In the genomic region with DNA sequence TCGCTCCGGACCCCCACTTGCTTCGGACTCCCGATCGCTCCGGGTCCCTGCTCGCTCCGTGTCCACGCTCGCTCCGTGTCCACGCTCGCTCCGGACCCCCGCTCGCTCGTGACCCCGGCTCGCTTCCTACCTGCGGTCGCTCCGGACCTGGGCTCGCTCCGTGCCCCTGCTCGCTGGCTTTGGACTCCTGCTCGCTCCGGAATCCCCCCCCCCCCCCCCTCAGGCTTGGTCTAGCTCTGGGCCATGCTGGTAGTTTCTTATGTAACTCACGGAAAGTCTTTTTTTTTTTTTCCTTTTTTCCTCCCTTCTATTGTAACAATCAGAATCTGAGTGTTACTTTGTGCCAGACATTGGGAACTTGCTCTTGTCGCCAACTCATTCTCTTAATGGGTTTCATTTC, we compare ENCODE assay signal across 11 mouse cellular contexts. TPM values are rescaled to one million over a fixed set of nuclear protein-coding genes. Genes with fewer than 3 reads are reported as not detected.
DNase-seq lines count a peak whose midpoint lies in the region; ATAC-seq and TF ChIP-seq lines count a peak whose summit lies in the region.
"Had no signal": no experiment of that assay in that cellular context is flagged by ENCODE, and none has a peak within 500 bp of the region (broad histone marks: within the 10 kb centered on the region; RNA-seq: fewer than 3 reads in every experiment).

No protein-coding gene starts in this region.

- DNase-seq in kidney, adult 2 months: no peak
- DNase-seq in kidney, postnatal 36 days: no peak
- DNase-seq in embryonic facial prominence, embryonic 10.5 days (ENCODE audit: low spot score): peak; percentile 15
- DNase-seq in hindbrain, embryonic 14.5 days (ENCODE audit: low spot score): no peak
- no peak for DNase-seq in frontal cortex, adult 2 months (ENCODE audit: extremely low spot score in 1 of 2, low spot score in 1 of 2)
- DNase-seq in ovary, postnatal 36 days (ENCODE audit: low spot score): no peak
- DNase-seq in urinary bladder, adult 18-20 months (ENCODE audit: low spot score in 2 of 2): no peak
- DNase-seq: cerebellum, postnatal 14 days; kidney, adult 11 months; right cerebral cortex, postnatal 25 days had no signal

- no peaks in the 10 kb centered on the region for H3K36me3 ChIP-seq in kidney, adult 2 months (ENCODE audit: control insufficient read depth, insufficient read depth, low read length)
- no peaks in the 10 kb centered on the region for H3K36me3 ChIP-seq in embryonic facial prominence, embryonic 10.5 days (replicated peaks)
- H3K36me3 ChIP-seq in hindbrain, embryonic 14.5 days (replicated peaks; ENCODE audit: control insufficient read depth, insufficient read depth): no peaks in the 10 kb centered on the region
- no peaks in the 10 kb centered on the region for H3K36me3 ChIP-seq in midbrain, embryonic 13.5 days

- ATAC-seq in hindbrain, embryonic 14.5 days (ENCODE audit: low FRiP score): no peak
- ATAC-seq in midbrain, embryonic 13.5 days: no peak

- TF ChIP-seq POLR2A in kidney, adult 2 months (IDR thresholded peaks at IDR 0.05; ENCODE audit: low read depth, low read length): no peak

- no peak for TF ChIP-seq CTCF in kidney, adult 2 months (conservative IDR thresholded peaks at IDR 0.05; ENCODE audit: insufficient read depth, insufficient read length, low read depth, low read length)

- H3K27ac ChIP-seq in kidney, adult 2 months (ENCODE audit: insufficient read depth, low read depth, low read length): 0 out of 2 replicates have a peak overlapping the region, but pooled peaks have one; percentile 26
- no peak overlapping the region for H3K27ac ChIP-seq in embryonic facial prominence, embryonic 10.5 days (replicated peaks)
- no peak overlapping the region for H3K27ac ChIP-seq in hindbrain, embryonic 14.5 days
- H3K27ac ChIP-seq in midbrain, embryonic 13.5 days: no peak overlapping the region

- H3K4me1 ChIP-seq in kidney, adult 2 months (ENCODE audit: control insufficient read depth, insufficient read depth, low read length): peaks cover 5% of the 10 kb centered on the region; the same call in 1 of the 2 replicates
- peaks cover 18% of the 10 kb centered on the region for H3K4me1 ChIP-seq in embryonic facial prominence, embryonic 10.5 days
- H3K4me1 ChIP-seq in hindbrain, embryonic 14.5 days (replicated peaks; ENCODE audit: control insufficient read depth, insufficient read depth, low read length): no peaks in the 10 kb centered on the region; the same call in 1 of the 2 replicates
- H3K4me1 ChIP-seq in midbrain, embryonic 13.5 days (replicated peaks): peaks cover 9% of the 10 kb centered on the region

- peak overlapping the region; percentile 99 for H3K4me2 ChIP-seq in hindbrain, embryonic 14.5 days (replicated peaks)
- H3K4me2 ChIP-seq in midbrain, embryonic 13.5 days (replicated peaks): peak overlapping the region; percentile 94

- H3K9ac ChIP-seq in hindbrain, embryonic 14.5 days: peak overlapping the region; percentile 28; the same call in 1 of the 2 replicates
- H3K9ac ChIP-seq in midbrain, embryonic 13.5 days (replicated peaks): peak overlapping the region; percentile 56

- peak overlapping the region; percentile 66 for H3K4me3 ChIP-seq in kidney, adult 2 months (ENCODE audit: insufficient read depth, low read depth, low read length)
- H3K4me3 ChIP-seq in embryonic facial prominence, embryonic 10.5 days: peak overlapping the region; percentile 60
- peak overlapping the region; percentile 46 for H3K4me3 ChIP-seq in hindbrain, embryonic 14.5 days (replicated peaks; ENCODE audit: low read length)
- H3K4me3 ChIP-seq in midbrain, embryonic 13.5 days (replicated peaks): peak overlapping the region; percentile 53

- 2% methylated on average over 28 of the region's 29 CpGs for WGBS in kidney, adult 2 months
- 2% methylated on average over 29 of the region's 29 CpGs for WGBS in embryonic facial prominence, embryonic 10.5 days
- 0% methylated on average over 28 of the region's 29 CpGs for WGBS in hindbrain, embryonic 14.5 days
- 1% methylated on average over 28 of the region's 29 CpGs for WGBS in midbrain, embryonic 13.5 days

- H3K9me3 ChIP-seq in embryonic facial prominence, embryonic 10.5 days: no peaks in the 10 kb centered on the region
- no peaks in the 10 kb centered on the region for H3K9me3 ChIP-seq in hindbrain, embryonic 14.5 days (ENCODE audit: control insufficient read depth, low read length)
- no peaks in the 10 kb centered on the region for H3K9me3 ChIP-seq in midbrain, embryonic 13.5 days

- no peaks in the 10 kb centered on the region; the same call in 1 of the 2 replicates for H3K27me3 ChIP-seq in kidney, adult 2 months (replicated peaks; ENCODE audit: control insufficient read depth, insufficient read depth, low read length)
- peaks cover 94% of the 10 kb centered on the region for H3K27me3 ChIP-seq in embryonic facial prominence, embryonic 10.5 days (replicated peaks; ENCODE audit: low read depth, poor library complexity, severe bottlenecking)
- peaks cover 65% of the 10 kb centered on the region for H3K27me3 ChIP-seq in hindbrain, embryonic 14.5 days (ENCODE audit: control insufficient read depth, insufficient read depth, low read length)
- peaks cover 65% of the 10 kb centered on the region for H3K27me3 ChIP-seq in midbrain, embryonic 13.5 days

RNA-seq across cellular contexts. Expression of a gene that starts 18.0 kb away (rescaled TPM):
- 14.1 and 21.4 TPM in 2 replicates for polyA plus RNA-seq in kidney, adult 2 months (2012; rRNA removed)
- 0.26 and 0.31 TPM in 2 replicates for polyA plus RNA-seq in embryonic facial prominence, embryonic 10.5 days (2016; fragmentation: Nextera tagmentation; extraction: Ambion mirVana)
- polyA plus RNA-seq in hindbrain, embryonic 14.5 days (2014; fragmentation: Nextera tagmentation; extraction: Ambion mirVana): 1.4 and 1.6 TPM in 2 replicates
- 0.57 and 0.93 TPM in 2 replicates for polyA plus RNA-seq in midbrain, embryonic 13.5 days (2015; fragmentation: Nextera tagmentation; extraction: Ambion mirVana)
- polyA plus RNA-seq in frontal cortex, adult 2 months (2012; rRNA removed): 4.6 and 5.1 TPM in 2 replicates

RNA-seq across cellular contexts. Expression of a gene that starts 22.8 kb away (rescaled TPM):
- 5.0 and 7.9 TPM in 2 replicates for polyA plus RNA-seq in kidney, adult 2 months (2012; rRNA removed)
- 0.32 and 0.91 TPM in 2 replicates for polyA plus RNA-seq in embryonic facial prominence, embryonic 10.5 days (2016; fragmentation: Nextera tagmentation; extraction: Ambion mirVana)
- 1.1 and 2.0 TPM in 2 replicates for polyA plus RNA-seq in hindbrain, embryonic 14.5 days (2014; fragmentation: Nextera tagmentation; extraction: Ambion mirVana)
- polyA plus RNA-seq in midbrain, embryonic 13.5 days (2015; fragmentation: Nextera tagmentation; extraction: Ambion mirVana): 0.59 and 0.93 TPM in 2 replicates
- 2.0 and 2.5 TPM in 2 replicates for polyA plus RNA-seq in frontal cortex, adult 2 months (2012; rRNA removed)

RNA-seq across cellular contexts. Expression of a gene that starts 25.0 kb away (rescaled TPM):
- 16.3 and 16.9 TPM in 2 replicates for polyA plus RNA-seq in kidney, adult 2 months (2012; rRNA removed)
- polyA plus RNA-seq in embryonic facial prominence, embryonic 10.5 days (2016; fragmentation: Nextera tagmentation; extraction: Ambion mirVana): 41.2 and 45.6 TPM in 2 replicates
- polyA plus RNA-seq in hindbrain, embryonic 14.5 days (2014; fragmentation: Nextera tagmentation; extraction: Ambion mirVana): 20.7 and 28.0 TPM in 2 replicates
- 31.2 and 32.2 TPM in 2 replicates for polyA plus RNA-seq in midbrain, embryonic 13.5 days (2015; fragmentation: Nextera tagmentation; extraction: Ambion mirVana)
- 35.6 and 39.1 TPM in 2 replicates for polyA plus RNA-seq in frontal cortex, adult 2 months (2012; rRNA removed)

RNA-seq across cellular contexts. Expression of a gene that starts 41.3 kb away (rescaled TPM):
- 0.13 and 0.19 TPM in 2 replicates for polyA plus RNA-seq in kidney, adult 2 months (2012; rRNA removed)
- polyA plus RNA-seq in embryonic facial prominence, embryonic 10.5 days (2016; fragmentation: Nextera tagmentation; extraction: Ambion mirVana): 0.26 and 0.35 TPM in 2 replicates
- 0.37 and 0.77 TPM in 2 replicates for polyA plus RNA-seq in hindbrain, embryonic 14.5 days (2014; fragmentation: Nextera tagmentation; extraction: Ambion mirVana)
- polyA plus RNA-seq in midbrain, embryonic 13.5 days (2015; fragmentation: Nextera tagmentation; extraction: Ambion mirVana): 0.48 and 0.62 TPM in 2 replicates
- not detected in 2 replicates for polyA plus RNA-seq in frontal cortex, adult 2 months (2012; rRNA removed)

RNA-seq across cellular contexts. Expression of a gene that starts 42.8 kb away (rescaled TPM):
- polyA plus RNA-seq in kidney, adult 2 months (2012; rRNA removed): 13.7 and 15.7 TPM in 2 replicates
- polyA plus RNA-seq in embryonic facial prominence, embryonic 10.5 days (2016; fragmentation: Nextera tagmentation; extraction: Ambion mirVana): 13.7 and 14.7 TPM in 2 replicates
- polyA plus RNA-seq in hindbrain, embryonic 14.5 days (2014; fragmentation: Nextera tagmentation; extraction: Ambion mirVana): 14.0 and 14.3 TPM in 2 replicates
- 12.1 and 13.8 TPM in 2 replicates for polyA plus RNA-seq in midbrain, embryonic 13.5 days (2015; fragmentation: Nextera tagmentation; extraction: Ambion mirVana)
- polyA plus RNA-seq in frontal cortex, adult 2 months (2012; rRNA removed): 12.9 TPM in 2 replicates
